Mouse (Mus musculus) adrenal gland, adult 18-20 months (tissue): Measurements from ENCODE around the gene Hipk2. TPM values are rescaled to one million over a fixed set of nuclear protein-coding genes. Genes with fewer than 3 reads are reported as not detected.

ENCODE experiments used
- DNase-seq, 2 experiments: peaks; one replicate each; pipeline ENCODE4 v3.0.0; 2021 to 2022; ENCODE audit warnings: low spot score in 2 of 2
- total RNA-seq, 2 experiments: library from RNA; stranded (reverse); gene quantifications; 1 replicate in 1 of 2; 2 replicates in 1 of 2; pipeline ENCODE4 v1.2.3; 2021

Hipk2 gene
- total RNA-seq, 2 experiments from 2014 or later = 102 to 135 TPM

- no peak for DNase-seq
Observed at GRCm38 (mm10) chr6:38756968-38757367, 119.0 kb downstream of the Hipk2 start.

GRCm38 (mm10) chr6:38755961-38756360, 120.0 kb downstream of the Hipk2 start:
- no peak for DNase-seq

GRCm38 (mm10) chr6:38755188-38755587, 120.8 kb downstream of the Hipk2 start:
- DNase-seq = no peak

GRCm38 (mm10) chr6:38753729-38754128, 122.2 kb downstream of the Hipk2 start:
- DNase-seq = peak in 1 of 2 experiments; percentile 51

- no peak for DNase-seq
Observed at GRCm38 (mm10) chr6:38753025-38753424, 122.9 kb downstream of the Hipk2 start.

GRCm38 (mm10) chr6:38752495-38752894, 123.5 kb downstream of the Hipk2 start:
- no peak for DNase-seq

- DNase-seq = no peak
Observed at GRCm38 (mm10) chr6:38748037-38748436, 127.9 kb downstream of the Hipk2 start.

- DNase-seq = no peak
Observed at GRCm38 (mm10) chr6:38743351-38743750, 132.6 kb downstream of the Hipk2 start.

- no peak for DNase-seq
Observed at GRCm38 (mm10) chr6:38742441-38742840, 133.5 kb downstream of the Hipk2 start.

GRCm38 (mm10) chr6:38741024-38741423, 134.9 kb downstream of the Hipk2 start:
- DNase-seq = no peak

- no peak for DNase-seq
Observed at GRCm38 (mm10) chr6:38739266-38739665, 136.7 kb downstream of the Hipk2 start.

GRCm38 (mm10) chr6:38737763-38738162, 138.2 kb downstream of the Hipk2 start:
- no peak for DNase-seq

GRCm38 (mm10) chr6:38736240-38736639, 139.7 kb downstream of the Hipk2 start:
- DNase-seq = peak; percentile 75 to 86

- no peak for DNase-seq
Observed at GRCm38 (mm10) chr6:38732681-38733080, 143.3 kb downstream of the Hipk2 start.

GRCm38 (mm10) chr6:38730169-38731146, 145.5 kb downstream of the Hipk2 start:
- no peak for DNase-seq

- DNase-seq = no peak
Observed at GRCm38 (mm10) chr6:38725515-38725914, 150.4 kb downstream of the Hipk2 start.

- no peak for DNase-seq
Observed at GRCm38 (mm10) chr6:38721361-38721760, 154.6 kb downstream of the Hipk2 start.

GRCm38 (mm10) chr6:38719229-38719628, 156.7 kb downstream of the Hipk2 start:
- DNase-seq = no peak

- DNase-seq = no peak
Observed at GRCm38 (mm10) chr6:38718625-38719024, 157.3 kb downstream of the Hipk2 start.

- no peak for DNase-seq
Observed at GRCm38 (mm10) chr6:38715881-38716280, 160.1 kb downstream of the Hipk2 start.

- no peak for DNase-seq
Observed at GRCm38 (mm10) chr6:38713957-38714898, 161.7 kb downstream of the Hipk2 start.

GRCm38 (mm10) chr6:38710449-38710848, 165.5 kb downstream of the Hipk2 start:
- no peak for DNase-seq
